Mouse (Mus musculus): ENCODE results near the gene Tmem270.
A peak's percentile ranks its signal among the peaks of the same experiment; 100 is the strongest.
"Not testable (repeated sequence)": the region's sequence is repeated elsewhere in the genome, so short reads cannot be mapped to it uniquely, and the experiment has no call there.

The Tmem270 gene

DNA sequence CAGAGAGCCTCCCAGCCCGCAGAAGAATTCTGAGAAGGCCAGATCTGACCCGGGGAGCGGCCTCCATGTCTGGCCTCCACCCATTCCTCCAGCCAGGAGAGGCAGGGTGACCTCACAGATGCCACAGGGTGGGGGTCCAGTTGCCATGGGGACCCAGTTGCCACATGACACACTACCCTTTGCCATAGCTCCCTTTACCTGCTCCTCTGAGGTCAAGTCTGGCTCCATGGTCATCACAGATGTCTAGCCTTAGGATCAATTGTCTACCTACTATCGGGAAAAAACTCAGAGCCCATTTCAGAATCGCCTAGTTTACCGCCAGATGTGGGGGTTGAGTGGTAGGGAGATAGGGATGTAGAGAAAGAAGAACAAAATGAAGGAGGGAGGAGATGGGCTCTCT is at the start of gene Tmem270:
Gene Tmem270, minus strand, starts transcription at position 101 of the 400 bp plus-strand sequence.
- no peak for DNase-seq (ENCODE audit: low spot score in 2 of 2)

GRCm38 (mm10) chr5:134955491-134955890 is 49.0 kb upstream of the Tmem270 start:
- DNase-seq (ENCODE audit: low spot score in 2 of 2) = no peak

GRCm38 (mm10) chr5:134951053-134951884 is 44.7 kb upstream of the Tmem270 start:
- no peak for DNase-seq (ENCODE audit: low spot score in 2 of 2)

DNA sequence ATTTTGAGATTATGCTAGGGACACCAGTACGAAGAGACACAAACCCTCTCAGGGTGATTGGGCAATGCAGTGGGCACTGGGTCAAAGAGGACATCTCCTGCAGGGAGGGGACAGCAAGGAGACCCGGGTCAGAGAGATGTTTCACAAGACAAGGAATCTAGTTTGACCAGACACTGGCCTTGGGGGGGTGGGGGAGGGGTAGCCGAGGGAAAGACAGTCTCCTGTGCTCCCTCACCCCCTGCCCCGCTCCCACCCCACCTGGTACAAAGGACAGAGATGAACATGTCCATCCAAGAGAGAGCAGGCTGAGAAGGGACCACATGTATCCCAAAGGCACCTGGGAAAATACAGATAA is 41.5 kb upstream of the Tmem270 start:
- no peak for DNase-seq (ENCODE audit: low spot score in 2 of 2)

DNA sequence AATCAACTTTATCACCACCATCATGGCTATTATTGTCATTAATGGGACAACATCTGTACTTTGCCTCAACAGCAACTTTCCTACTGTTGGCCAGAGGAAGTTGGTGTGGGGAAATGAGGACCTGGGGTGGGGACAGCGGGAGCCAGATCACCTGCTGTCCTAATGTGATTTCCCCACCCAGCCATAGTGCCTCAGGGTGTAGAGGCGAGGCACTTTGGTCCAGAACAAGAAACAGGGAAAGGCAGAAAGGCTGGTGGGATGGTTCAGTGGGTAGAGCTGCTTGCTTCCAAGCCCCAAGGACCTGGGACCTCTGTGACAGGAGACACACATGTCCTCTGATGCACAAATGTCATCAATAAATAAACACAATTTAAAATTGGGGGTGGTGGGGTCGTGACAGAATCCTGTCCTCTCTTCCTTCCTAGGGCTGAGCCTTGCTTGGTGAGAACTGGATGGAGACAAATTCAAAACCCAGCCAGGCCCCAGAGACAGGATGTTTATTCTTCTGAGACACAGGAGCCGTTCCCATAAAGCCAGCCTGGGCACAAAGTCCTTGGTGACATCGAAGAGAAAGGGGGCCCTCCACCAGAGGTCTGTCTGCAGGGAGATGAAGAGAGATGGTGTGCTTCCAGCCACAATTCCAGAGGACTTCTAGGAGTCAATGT is 41.0 kb upstream of the Tmem270 start:
- DNase-seq (ENCODE audit: low spot score in 2 of 2) = no peak

GRCm38 (mm10) chr5:134946857-134947255 is 40.3 kb upstream of the Tmem270 start, which contains the start of gene Cldn4:
Gene Cldn4, minus strand, starts transcription at chr5:134946934.
- no peak for DNase-seq (ENCODE audit: low spot score in 2 of 2)

- DNase-seq (ENCODE audit: low spot score in 2 of 2) = no peak
Observed at GRCm38 (mm10) chr5:134946063-134946856, 39.7 kb upstream of the Tmem270 start.

- no peak for DNase-seq (ENCODE audit: low spot score in 2 of 2)
Observed at GRCm38 (mm10) chr5:134945266-134945959, 38.9 kb upstream of the Tmem270 start.

DNA sequence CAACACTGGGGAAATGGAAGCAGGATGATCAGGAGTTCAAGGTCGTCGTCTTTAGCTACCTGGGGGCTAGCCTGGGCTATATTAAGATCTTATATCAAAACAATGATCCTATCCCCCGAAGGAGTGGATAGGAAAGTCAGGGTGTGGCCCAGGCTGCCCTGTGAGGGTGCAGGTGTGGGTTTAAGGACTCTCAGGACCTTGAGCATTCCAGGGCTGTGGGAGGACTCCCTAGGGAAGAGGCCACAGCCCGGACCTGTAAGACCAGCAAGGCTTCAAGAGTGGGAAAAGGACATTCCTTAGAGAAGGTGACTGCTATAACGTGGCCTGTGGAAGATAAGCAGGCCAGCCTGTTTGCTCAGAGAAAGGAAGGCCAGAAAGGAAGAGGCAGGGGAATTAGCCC is 37.6 kb upstream of the Tmem270 start:
- no peak for DNase-seq (ENCODE audit: low spot score in 2 of 2)

- DNase-seq (ENCODE audit: low spot score in 2 of 2) = no peak
Observed at GRCm38 (mm10) chr5:134942740-134943139, 36.2 kb upstream of the Tmem270 start.

GRCm38 (mm10) chr5:134941472-134942209 is 35.1 kb upstream of the Tmem270 start:
- DNase-seq (ENCODE audit: low spot score in 2 of 2) = no peak

DNA sequence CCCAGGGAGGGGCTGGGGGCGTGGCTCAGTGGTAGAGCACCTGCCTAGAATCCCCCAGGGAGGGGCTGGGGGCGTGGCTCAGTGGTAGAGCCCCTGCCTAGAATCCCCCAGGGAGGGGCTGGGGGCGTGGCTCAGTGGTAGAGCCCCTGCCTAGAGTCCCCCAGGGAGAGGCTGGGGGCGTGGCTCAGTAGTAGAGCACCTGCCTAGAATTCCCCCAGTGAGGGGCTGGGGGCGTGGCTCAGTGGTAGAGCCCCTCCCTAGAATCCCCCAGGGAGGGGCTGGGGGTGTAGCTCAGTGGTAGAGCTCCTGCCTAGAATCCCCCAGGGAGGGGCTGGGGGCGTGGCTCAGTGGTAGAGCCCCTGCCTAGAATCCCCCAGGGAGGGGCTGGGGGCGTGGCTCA is 33.0 kb upstream of the Tmem270 start:
- not testable (repeated sequence) for DNase-seq (ENCODE audit: low spot score in 2 of 2)

GRCm38 (mm10) chr5:134939069-134939468 is 32.5 kb upstream of the Tmem270 start:
- DNase-seq (ENCODE audit: low spot score in 2 of 2) = no peak

- no peak for DNase-seq (ENCODE audit: low spot score in 2 of 2)
Observed at GRCm38 (mm10) chr5:134936626-134937185, 30.2 kb upstream of the Tmem270 start.

GRCm38 (mm10) chr5:134936051-134936450 is 29.5 kb upstream of the Tmem270 start:
- DNase-seq (ENCODE audit: low spot score in 2 of 2) = no peak

DNA sequence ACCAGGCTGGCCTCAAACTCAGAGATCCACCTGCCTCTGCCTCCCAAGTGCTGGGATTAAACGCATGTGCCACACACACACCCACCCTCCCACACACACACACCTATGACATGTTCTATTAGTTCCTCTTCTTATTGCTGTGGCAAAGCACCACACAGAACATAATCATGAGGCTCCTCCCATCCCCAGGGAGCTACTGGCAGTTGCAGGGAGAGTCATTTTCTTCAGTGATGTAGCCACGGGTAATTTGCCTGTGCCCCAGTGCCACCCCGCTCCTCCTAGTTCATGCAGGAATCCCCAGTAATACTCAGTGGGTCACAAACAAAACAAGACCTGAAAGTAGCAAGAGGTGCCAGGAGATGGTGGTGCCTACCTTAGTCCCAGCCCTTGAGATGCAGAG is 28.1 kb upstream of the Tmem270 start:
- DNase-seq (ENCODE audit: low spot score in 2 of 2) = no peak

GRCm38 (mm10) chr5:134933686-134934085 is 27.2 kb upstream of the Tmem270 start:
- not testable (repeated sequence) for DNase-seq (ENCODE audit: low spot score in 2 of 2)

- DNase-seq (ENCODE audit: low spot score in 2 of 2) = peak in 1 of 2 experiments; percentile 44
Observed at GRCm38 (mm10) chr5:134933281-134933680, 26.7 kb upstream of the Tmem270 start.

GRCm38 (mm10) chr5:134932903-134933276 is 26.4 kb upstream of the Tmem270 start:
- peak; percentile 61 to 83 for DNase-seq (ENCODE audit: low spot score in 2 of 2)

DNA sequence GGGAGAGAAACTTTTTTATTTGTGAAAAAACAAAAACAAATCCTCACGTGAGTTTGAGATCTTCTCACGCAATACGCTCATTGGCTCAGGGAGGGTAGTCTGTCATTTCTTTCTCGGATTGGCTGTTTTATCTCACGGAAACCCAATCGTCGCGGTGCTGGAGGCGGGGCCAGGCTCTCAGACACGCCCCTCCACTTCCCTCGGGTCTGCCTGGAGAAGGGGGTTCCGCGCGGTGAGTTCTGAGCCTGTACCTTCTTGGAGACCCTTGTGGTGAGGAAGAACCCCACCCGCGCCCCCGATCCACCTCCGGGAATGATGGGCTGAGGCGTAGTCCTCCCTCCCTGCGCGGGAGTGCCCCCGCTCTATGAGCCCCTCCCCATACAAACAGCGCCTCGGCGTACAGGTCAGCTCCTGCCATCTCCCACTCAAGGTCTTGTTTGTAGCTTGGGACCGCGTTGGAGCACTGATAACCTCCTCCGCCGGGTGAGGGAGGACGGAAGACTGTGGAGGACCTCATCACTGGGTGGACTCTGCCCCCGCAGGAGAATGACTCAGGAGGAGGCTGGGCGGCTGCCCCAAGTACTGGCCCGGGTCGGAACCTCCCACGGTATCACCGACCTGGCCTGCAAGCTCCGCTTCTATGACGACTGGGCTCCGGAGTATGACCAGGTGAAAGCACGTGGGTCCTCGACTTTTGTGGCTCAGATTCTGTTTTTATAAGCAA is 25.8 kb upstream of the Tmem270 start, which contains the start of gene Mettl27:
Gene Mettl27, plus strand, starts transcription at position 190 of the 724 bp plus-strand sequence.
- DNase-seq (ENCODE audit: low spot score in 2 of 2) = peak; percentile 90 to 93

Data from spleen, postnatal 10 days (tissue).